Mouse (Mus musculus) ovary, postnatal 10 days (tissue): ENCODE measurements around the gene Kif9.
A peak's percentile ranks its signal among the peaks of the same experiment; 100 is the strongest.

Source experiments
- DNase-seq: peaks from one replicate; pipeline ENCODE4 v3.0.0; 2022; ENCODE audit warnings: low spot score

The Kif9 gene

GRCm38 (mm10) chr9:110476124-110477091 lies at the start of gene Kif9, which contains the start of gene Klhl18:
Kif9 (plus strand) TSS chr9:110476958.
Klhl18 (minus strand) TSS chr9:110476694.
- peak; percentile 92 for DNase-seq

GRCm38 (mm10) chr9:110431241-110431640 lies 45.5 kb upstream of the Kif9 start:
- DNase-seq: no peak

- no peak for DNase-seq
Observed at GRCm38 (mm10) chr9:110433045-110433444, 43.7 kb upstream of the Kif9 start.

- DNase-seq: no peak
Observed at GRCm38 (mm10) chr9:110436041-110436440, 40.7 kb upstream of the Kif9 start.

GRCm38 (mm10) chr9:110440049-110440448 lies 36.7 kb upstream of the Kif9 start:
- DNase-seq: no peak

- no peak for DNase-seq
Observed at GRCm38 (mm10) chr9:110440559-110440958, 36.2 kb upstream of the Kif9 start.

- DNase-seq: no peak
Observed at GRCm38 (mm10) chr9:110448356-110448755, 28.4 kb upstream of the Kif9 start.

- peak; percentile 19 for DNase-seq
Observed at GRCm38 (mm10) chr9:110448857-110449617, 27.7 kb upstream of the Kif9 start.

GRCm38 (mm10) chr9:110452523-110452922 lies 24.2 kb upstream of the Kif9 start:
- DNase-seq: no peak

GRCm38 (mm10) chr9:110457926-110458325 lies 18.8 kb upstream of the Kif9 start:
- no peak for DNase-seq

- no peak for DNase-seq
Observed at GRCm38 (mm10) chr9:110459145-110459727, 17.5 kb upstream of the Kif9 start.

- DNase-seq: no peak
Observed at GRCm38 (mm10) chr9:110460884-110461815, 15.6 kb upstream of the Kif9 start.

GRCm38 (mm10) chr9:110462321-110462720 lies 14.4 kb upstream of the Kif9 start:
- no peak for DNase-seq

- no peak for DNase-seq
Observed at GRCm38 (mm10) chr9:110463983-110464591, 12.7 kb upstream of the Kif9 start.

GRCm38 (mm10) chr9:110465336-110465735 lies 11.4 kb upstream of the Kif9 start:
- DNase-seq: no peak

- no peak for DNase-seq
Observed at GRCm38 (mm10) chr9:110466179-110466578, 10.6 kb upstream of the Kif9 start.

- DNase-seq: no peak
Observed at GRCm38 (mm10) chr9:110477951-110478350, 1.2 kb downstream of the Kif9 start.

GRCm38 (mm10) chr9:110478639-110479038 lies 1.9 kb downstream of the Kif9 start:
- no peak for DNase-seq

- DNase-seq: no peak
Observed at GRCm38 (mm10) chr9:110488841-110489240, 12.1 kb downstream of the Kif9 start.

- no peak for DNase-seq
Observed at GRCm38 (mm10) chr9:110490913-110491312, 14.2 kb downstream of the Kif9 start.

- DNase-seq: no peak
Observed at GRCm38 (mm10) chr9:110525737-110526136, 49.0 kb downstream of the Kif9 start.
